Mouse (Mus musculus) lung, postnatal 0 days (tissue): Measurements from ENCODE around the gene Rasgrf1. TPM values are rescaled to one million over a fixed set of nuclear protein-coding genes. Genes with fewer than 3 reads are reported as not detected.

ENCODE experiments used
- ATAC-seq: fragments of 200-750 bp; cut with Nextera tagmentation; 2 replicates; pipeline ENCODE4 v1.8.0; 2017; ENCODE audit warnings: moderate library complexity
- DNase-seq: peaks from one replicate; pipeline ENCODE4 v3.0.0-alpha.2; 2016; ENCODE audit warnings: low spot score
- H3K27ac ChIP-seq: fragments of 300-500 bp; sonication (generic); 2 replicates; pipeline ENCODE4 v1.5.1; 2014; ENCODE audit warnings: antibody characterized with exemption, mild to moderate bottlenecking, low read length, mixed read lengths
- H3K27me3 ChIP-seq: fragments of 300-500 bp; sonication (generic); replicated peaks from 2 replicates; pipeline ENCODE4 v1.6.1; 2014; ENCODE audit warnings: low read length, mixed read lengths; ENCODE audit not compliant: insufficient read depth
- H3K36me3 ChIP-seq: fragments of 300-500 bp; sonication (generic); 2 replicates; pipeline ENCODE4 v1.6.1; 2014; ENCODE audit warnings: low read length, mixed read lengths; ENCODE audit not compliant: insufficient read depth
- H3K4me1 ChIP-seq: fragments of 300-500 bp; sonication (generic); 2 replicates; pipeline ENCODE4 v1.6.1; 2014; ENCODE audit warnings: antibody characterized with exemption, low read depth, low read length, mixed read lengths; ENCODE audit not compliant: insufficient read depth
- H3K4me2 ChIP-seq: fragments of 300-500 bp; sonication (generic); replicated peaks from 2 replicates; pipeline ENCODE4 v1.6.1; 2014; ENCODE audit warnings: low read depth, mild to moderate bottlenecking, low read length, moderate library complexity, mixed read lengths
- H3K4me3 ChIP-seq: fragments of 300-500 bp; sonication (generic); 2 replicates; pipeline ENCODE4 v1.5.1; 2014; ENCODE audit warnings: low read depth, low read length
- H3K9ac ChIP-seq: fragments of 300-500 bp; sonication (generic); replicated peaks from 2 replicates; pipeline ENCODE4 v1.6.1; 2014; ENCODE audit warnings: low read depth, mild to moderate bottlenecking
- H3K9me3 ChIP-seq: fragments of 300-500 bp; sonication (generic); 2 replicates; pipeline ENCODE4 v1.6.1; 2016; ENCODE audit warnings: low read length, mixed read lengths
- CTCF ChIP-seq: IDR thresholded peaks from 2 replicates; pipeline ENCODE4 v1.5.1; 2016; ENCODE audit warnings: antibody characterized with exemption, mild to moderate bottlenecking
- EP300 ChIP-seq: IDR thresholded peaks from 2 replicates; pipeline ENCODE4 v1.6.1; 2016; ENCODE audit warnings: antibody characterized with exemption, mild to moderate bottlenecking, control low read depth
- WGBS: fragments of 180-500 bp; shearing (Covaris S2); extraction: QIAGEN DNeasy Blood & Tissue Kit; methylation state at CpG from one replicate; pipeline ENCODE4 v1.1.7; 2014; 5-methylcytosine and 5-hydroxymethylcytosine counted together
- polyA plus RNA-seq: library from polyadenylated mRNA; unstranded; fragments of >200 nt; fragmentation: Nextera tagmentation; extraction: Ambion mirVana; gene quantifications from 2 replicates; pipeline ENCODE4 v1.2.1, GENCODE M21; 2015

Gene Rasgrf1
- polyA plus RNA-seq, 1 experiment from 2014 or later, result 0.88 TPM

DNA sequence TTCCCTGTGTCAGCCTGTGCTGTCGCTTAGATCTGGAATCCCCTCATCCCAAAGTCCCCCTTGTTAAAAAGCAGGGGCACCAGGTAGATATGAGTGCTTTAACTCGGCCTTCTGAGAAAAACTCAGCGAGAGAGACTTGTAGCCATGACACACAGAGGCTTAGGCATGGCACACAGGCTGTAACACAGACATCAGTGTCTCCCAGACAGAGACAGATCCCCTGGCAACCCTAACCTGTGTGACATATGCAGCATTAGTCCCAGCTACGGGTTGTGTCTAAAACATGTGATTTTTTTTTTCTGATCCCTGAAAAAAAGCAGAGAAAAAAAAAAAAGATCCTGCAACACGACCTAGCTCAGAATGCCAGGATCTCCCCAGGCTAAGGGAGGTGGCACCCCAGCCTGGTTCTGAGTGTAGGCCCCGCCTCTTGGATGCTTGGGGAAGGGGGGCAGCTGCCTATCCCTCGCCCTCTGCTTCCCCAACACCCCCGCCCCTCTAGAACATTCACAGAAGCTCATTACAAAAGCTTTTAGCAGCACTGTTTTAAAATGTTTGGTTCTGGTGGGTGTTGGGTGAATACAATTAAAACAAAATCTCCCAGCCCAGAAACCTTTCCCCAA is 39.1 kb upstream of the Rasgrf1 start:
- H3K9me3 ChIP-seq, result no peaks in the 10 kb centered on the region
- H3K9ac ChIP-seq, result no peak overlapping the region
- H3K36me3 ChIP-seq, result no peaks in the 10 kb centered on the region
- TF ChIP-seq EP300 (no peak), CTCF (no peak)
- H3K4me2 ChIP-seq, result no peak overlapping the region
- H3K4me3 ChIP-seq, result no peak overlapping the region
- no peaks in the 10 kb centered on the region for H3K4me1 ChIP-seq
- H3K27me3 ChIP-seq, result peaks cover 9% of the 10 kb centered on the region; the same call in 1 of the 2 replicates
- H3K27ac ChIP-seq, result no peak overlapping the region
- ATAC-seq (no peak), DNase-seq (no peak)
- 14% methylated on average over 8 of the region's 8 CpGs for WGBS

DNA sequence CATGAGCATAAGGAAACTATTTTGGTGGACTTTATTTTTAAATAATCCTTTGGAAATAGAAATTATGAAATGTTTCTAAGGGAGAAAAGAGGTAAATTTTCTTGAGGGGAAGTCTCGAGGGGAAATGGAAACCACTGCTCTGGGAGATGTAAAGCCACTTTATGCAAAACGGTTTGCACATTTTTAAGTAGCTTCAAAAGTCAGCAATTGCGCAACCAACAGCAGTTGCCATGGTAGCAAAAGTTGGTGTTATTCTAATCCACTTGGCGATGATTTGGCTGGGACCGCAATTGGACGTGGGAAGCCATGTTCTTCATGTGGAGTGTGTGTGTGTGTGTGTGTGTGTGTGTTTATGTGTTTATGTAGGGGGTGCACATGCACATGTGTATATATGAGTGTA is 37.6 kb upstream of the Rasgrf1 start:
- H3K4me1 ChIP-seq, result no peaks in the 10 kb centered on the region
- DNase-seq (peak; percentile 40), ATAC-seq (no peak)
- no peak overlapping the region for H3K9ac ChIP-seq
- no peaks in the 10 kb centered on the region for H3K36me3 ChIP-seq
- H3K4me2 ChIP-seq, result no peak overlapping the region
- H3K27me3 ChIP-seq, result peaks cover 9% of the 10 kb centered on the region; the same call in 1 of the 2 replicates
- no peaks in the 10 kb centered on the region for H3K9me3 ChIP-seq
- H3K27ac ChIP-seq, result no peak overlapping the region
- H3K4me3 ChIP-seq, result no peak overlapping the region
- TF ChIP-seq CTCF, result no peak
- TF ChIP-seq EP300, result no peak
- 48% methylated on average over 6 of the region's 6 CpGs for WGBS

DNA sequence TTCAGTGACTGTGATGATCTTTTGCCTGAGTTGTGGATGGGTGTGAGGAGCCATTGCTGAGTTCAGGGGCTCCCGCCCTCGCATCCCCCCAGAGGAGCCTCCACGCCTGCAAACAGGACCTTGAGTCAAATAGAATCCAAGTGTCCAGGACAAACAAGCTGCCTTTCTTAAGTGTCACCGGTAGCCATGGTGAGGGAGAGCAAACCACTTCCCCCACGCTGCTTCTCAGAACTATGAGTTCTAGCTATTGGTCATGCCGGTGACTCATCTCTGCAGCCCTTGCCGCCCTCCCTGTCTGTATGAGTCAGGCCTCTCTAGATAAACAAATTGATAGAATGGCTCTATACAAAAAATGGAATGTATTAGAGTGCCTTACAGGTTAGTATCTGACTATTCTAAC is 35.3 kb upstream of the Rasgrf1 start:
- Histone ChIP-seq H3K27me3 (peaks cover 9% of the 10 kb centered on the region; the same call in 1 of the 2 replicates), H3K9me3 (no peaks in the 10 kb centered on the region), H3K4me2 (no peak overlapping the region), H3K4me1 (no peaks in the 10 kb centered on the region), H3K36me3 (no peaks in the 10 kb centered on the region), H3K9ac (no peak overlapping the region), H3K27ac (no peak overlapping the region), H3K4me3 (no peak overlapping the region)
- DNase-seq, result peak; percentile 73
- TF ChIP-seq EP300 (peak; percentile 42; the same call in 1 of the 2 replicates), CTCF (no peak)
- WGBS, result 25% methylated on average over 7 of the region's 7 CpGs
- ATAC-seq, result peak; percentile 89

DNA sequence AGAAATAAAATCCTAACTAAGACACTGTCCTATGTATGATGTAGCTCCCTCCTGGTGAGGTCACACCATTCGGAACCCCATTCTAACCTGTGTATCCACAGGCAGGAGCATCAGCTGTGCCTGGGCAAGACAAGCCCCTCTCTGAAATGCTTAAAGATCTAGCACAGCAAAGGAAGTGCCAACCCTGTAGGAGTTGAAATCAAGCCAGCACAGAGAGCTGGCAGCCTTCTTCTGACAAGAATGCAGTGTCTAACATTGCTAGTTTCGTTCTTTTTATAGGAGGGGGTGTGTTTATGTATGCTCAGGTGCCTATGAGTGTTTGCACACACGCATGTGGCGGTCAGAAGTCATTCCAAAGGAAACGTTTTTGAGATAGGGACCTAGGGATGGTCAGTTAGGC is 34.2 kb upstream of the Rasgrf1 start:
- WGBS, result 40% methylated on average over 5 of the region's 5 CpGs
- no peaks in the 10 kb centered on the region for H3K4me1 ChIP-seq
- no peaks in the 10 kb centered on the region for H3K9me3 ChIP-seq
- H3K9ac ChIP-seq, result no peak overlapping the region
- no peak overlapping the region for H3K27ac ChIP-seq
- ATAC-seq (no peak), DNase-seq (no peak)
- no peaks in the 10 kb centered on the region for H3K36me3 ChIP-seq
- peaks cover 7% of the 10 kb centered on the region; the same call in 1 of the 2 replicates for H3K27me3 ChIP-seq
- no peak overlapping the region for H3K4me2 ChIP-seq
- TF ChIP-seq EP300, result no peak
- TF ChIP-seq CTCF, result no peak
- no peak overlapping the region for H3K4me3 ChIP-seq

DNA sequence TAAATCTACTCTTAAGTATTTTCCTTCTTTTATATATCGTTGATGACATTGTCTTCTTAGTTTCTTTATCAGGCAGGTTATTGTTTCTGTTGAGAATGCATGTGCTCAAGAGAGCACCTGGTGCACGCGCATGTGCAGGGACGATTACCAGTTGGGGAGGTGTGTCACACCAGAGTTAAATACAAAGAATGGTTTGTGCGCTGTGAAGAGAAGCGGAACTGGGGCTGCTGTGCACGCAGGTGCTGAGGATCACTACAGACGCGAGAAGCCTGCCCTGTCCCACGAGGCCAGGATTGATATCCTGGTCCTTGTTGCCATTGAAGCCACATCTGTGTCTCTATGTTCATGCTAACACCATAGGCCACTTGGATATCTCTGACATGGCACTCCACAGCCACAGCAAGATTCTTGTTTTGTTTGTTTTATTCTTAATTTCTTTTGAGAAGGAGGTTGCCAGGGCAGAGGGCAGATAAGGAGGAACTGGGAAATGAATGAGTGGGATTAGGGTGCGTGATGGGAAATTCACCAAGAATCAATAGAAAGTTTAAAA is 31.2 kb upstream of the Rasgrf1 start:
- ATAC-seq (no peak), DNase-seq (no peak)
- no peaks in the 10 kb centered on the region for H3K9me3 ChIP-seq
- H3K4me1 ChIP-seq, result no peaks in the 10 kb centered on the region
- TF ChIP-seq CTCF, result no peak
- no peak for TF ChIP-seq EP300
- peaks cover 17% of the 10 kb centered on the region; the same call in 1 of the 2 replicates for H3K27me3 ChIP-seq
- no peak overlapping the region for H3K9ac ChIP-seq
- WGBS, result 48% methylated on average over 11 of the region's 11 CpGs
- H3K4me2 ChIP-seq, result no peak overlapping the region
- H3K36me3 ChIP-seq, result no peaks in the 10 kb centered on the region
- no peak overlapping the region for H3K4me3 ChIP-seq
- no peak overlapping the region for H3K27ac ChIP-seq

DNA sequence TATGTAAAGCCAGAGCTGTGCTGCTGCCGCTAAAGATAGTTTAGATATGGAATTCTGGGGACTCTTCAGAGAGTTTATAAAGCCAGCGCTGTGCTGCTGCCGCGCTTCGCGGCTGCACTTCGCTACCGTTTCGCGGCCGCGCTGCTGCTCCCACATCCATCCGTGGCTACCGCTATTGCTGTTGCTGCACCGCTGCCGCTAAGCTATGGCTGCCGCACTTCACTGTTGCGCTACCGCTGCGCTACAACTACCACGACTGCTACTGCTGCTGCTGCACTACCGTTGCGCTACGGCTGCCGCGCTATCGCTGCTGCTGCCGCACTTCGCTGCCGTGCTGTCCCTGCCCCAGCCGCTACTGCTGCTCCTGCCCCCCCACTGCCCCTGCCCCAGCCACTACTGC is 30.1 kb upstream of the Rasgrf1 start:
- Histone ChIP-seq H3K27me3 (peaks cover 17% of the 10 kb centered on the region; the same call in 1 of the 2 replicates), H3K9ac (no peak overlapping the region), H3K4me3 (no peak overlapping the region), H3K36me3 (no peaks in the 10 kb centered on the region), H3K4me2 (no peak overlapping the region), H3K4me1 (no peaks in the 10 kb centered on the region), H3K9me3 (no peaks in the 10 kb centered on the region), H3K27ac (no peak overlapping the region)
- peak; percentile 12 for DNase-seq
- TF ChIP-seq CTCF, result no peak
- no peak for TF ChIP-seq EP300
- WGBS, result 58% methylated on average over 31 of the region's 31 CpGs
- no peak for ATAC-seq
